Mouse (Mus musculus): ENCODE measurements around the gene Ltbr.

GRCm38 (mm10) chr6:125344866-125345265, 31.2 kb upstream of the Ltbr start:
- TF ChIP-seq EP300 (IDR thresholded peaks at IDR 0.05; ENCODE audit: low read depth): no peak
- TF ChIP-seq CTCF (IDR thresholded peaks at IDR 0.05; ENCODE audit: low read depth): no peak

Data from heart, postnatal 0 days (tissue).